Mouse (Mus musculus) cerebellum, postnatal 36 days (tissue): ENCODE results near the gene Ptpa.

Source experiments
- DNase-seq, 2 experiments: peaks; one replicate each; pipeline ENCODE4 v3.0.0; 2021 to 2022; ENCODE audit warnings: mixed read lengths in 2 of 2

Ptpa gene

DNA sequence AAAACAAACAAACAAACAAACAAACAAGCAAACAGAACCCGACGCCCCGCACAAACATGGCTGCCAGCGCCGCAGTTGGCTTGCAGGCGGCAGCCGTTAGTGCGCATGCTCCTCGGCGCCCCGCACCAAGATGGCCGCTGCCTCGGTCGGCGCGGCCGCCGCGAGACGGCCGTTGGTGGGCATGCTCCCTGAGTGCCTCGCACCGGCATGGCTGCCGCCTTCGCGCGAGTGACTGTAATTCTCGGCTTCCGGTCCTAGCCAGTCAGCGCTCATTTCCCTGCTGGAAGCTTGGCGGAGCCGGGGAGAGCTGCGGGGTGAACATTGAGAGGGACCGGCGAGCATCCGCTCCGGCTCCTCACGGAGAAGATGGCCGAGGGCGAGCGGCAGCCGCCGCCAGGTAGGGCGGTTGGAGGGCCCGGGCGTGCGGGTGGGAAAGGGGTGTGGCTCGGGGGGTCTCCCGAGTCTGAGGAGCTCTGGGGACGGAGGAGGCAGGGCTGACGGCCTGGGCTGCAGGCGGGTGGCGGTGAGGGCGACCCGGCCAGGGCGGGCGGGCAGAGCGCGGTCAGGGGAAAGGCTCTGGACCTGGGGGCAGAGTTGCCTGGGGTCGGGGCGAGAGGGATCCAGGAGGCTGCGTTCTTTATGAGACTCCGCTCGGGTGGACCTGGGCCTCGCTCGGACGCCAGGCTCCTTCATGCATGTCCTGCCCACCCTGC is at the start of gene Ptpa:
Gene Ptpa, plus strand, starts transcription at position 104 of the 713 bp plus-strand sequence.
- peak; percentile 93 to 94 for DNase-seq

DNA sequence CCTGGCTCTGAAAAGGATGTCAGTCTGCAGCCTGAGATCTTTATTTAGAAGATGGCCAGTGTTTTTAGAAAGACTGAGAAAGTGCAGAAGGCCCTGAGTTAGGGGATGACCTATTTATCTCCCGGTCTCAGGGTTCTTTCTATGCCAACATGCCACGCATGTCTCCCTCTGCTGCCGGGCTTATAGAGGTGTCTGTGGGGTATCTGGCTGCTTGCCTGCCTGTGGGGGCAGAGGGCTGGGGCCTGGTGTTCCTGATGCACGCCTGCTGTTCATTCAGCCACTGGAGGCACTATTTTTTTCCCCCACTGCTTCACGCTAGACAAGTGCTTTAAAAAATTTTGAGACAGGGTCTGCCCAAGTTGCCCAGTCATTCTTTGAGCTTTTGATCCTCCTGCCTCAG is 49.6 kb upstream of the Ptpa start:
- no peak for DNase-seq

DNA sequence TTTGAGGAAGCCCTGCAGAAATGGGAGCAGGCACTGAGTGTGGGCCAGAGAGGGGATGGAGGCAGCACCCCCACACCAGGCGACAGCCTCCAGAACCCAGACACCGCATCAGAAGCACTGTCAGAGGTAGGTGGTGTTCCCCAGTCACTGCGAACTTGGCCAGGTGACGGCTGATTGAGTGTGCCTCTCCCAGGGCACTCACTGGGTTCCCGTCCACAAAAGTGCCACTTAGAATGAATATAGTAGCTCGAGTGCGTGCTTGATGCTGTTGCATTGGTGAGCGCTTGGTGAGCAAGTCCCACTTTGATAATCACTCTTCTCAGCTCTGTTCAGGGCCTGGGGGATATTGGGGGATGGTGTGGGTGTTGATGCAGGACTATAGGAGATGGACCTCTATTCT is 44.3 kb upstream of the Ptpa start:
- no peak for DNase-seq

DNA sequence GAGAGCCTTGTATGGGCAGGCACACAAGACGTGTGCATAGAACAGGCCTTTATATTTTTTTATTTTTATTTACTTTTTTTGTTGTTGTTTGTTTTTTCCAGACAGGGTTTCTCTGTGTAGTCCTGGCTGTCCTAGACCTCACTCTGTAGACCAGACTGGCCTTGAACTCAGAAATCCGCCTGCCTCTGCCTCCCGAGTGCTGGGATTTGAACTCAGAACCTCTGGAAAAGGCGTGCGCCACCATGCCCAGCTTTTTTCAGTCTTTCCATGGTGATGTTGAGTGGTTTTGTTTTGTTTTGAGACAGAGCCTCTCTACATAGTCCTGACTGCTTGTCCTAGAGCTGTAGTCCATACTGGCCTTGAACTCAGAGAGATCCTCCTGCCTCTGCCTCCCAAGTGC is 43.1 kb upstream of the Ptpa start:
- DNase-seq, result no peak

DNA sequence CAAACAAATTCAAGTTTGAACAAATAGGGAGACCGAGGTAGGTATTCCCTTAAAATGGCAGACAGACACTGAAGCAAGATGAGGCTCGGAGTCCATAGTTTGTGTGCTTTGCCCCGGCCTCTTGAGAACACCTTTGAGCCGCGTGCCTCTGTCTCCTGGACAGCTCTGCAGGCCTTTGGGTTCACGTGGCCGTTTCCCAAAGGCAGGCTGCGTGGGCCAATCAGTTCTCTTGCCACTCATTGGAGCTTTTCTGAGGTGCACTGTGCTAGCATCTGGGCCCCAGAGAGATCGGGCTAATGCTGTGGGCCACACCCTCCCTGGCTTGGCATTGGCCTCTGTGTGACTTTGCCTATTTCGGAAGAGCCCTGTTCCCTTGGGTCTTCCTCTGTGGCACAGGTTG is 39.9 kb upstream of the Ptpa start:
- DNase-seq, result no peak

DNA sequence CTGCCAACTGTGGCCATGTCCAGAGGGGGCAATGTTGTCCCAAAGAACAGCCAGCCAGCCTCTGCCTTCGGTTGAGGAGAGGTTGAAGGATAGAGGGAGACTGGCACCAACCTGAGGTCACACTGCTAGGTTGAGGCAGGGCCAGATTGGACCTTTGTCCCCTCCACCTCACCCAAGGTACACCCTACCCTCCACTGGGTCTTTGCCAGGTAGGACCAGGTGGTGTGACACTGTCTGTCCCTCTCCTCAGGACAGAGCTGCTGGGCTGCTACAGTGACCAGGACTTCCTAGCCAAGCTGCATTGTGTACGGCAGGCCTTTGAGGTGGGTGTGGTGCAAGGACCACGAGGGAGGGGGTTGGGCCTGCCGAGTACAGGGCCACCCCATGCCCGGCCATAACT is 38.1 kb upstream of the Ptpa start:
- DNase-seq, result no peak

DNA sequence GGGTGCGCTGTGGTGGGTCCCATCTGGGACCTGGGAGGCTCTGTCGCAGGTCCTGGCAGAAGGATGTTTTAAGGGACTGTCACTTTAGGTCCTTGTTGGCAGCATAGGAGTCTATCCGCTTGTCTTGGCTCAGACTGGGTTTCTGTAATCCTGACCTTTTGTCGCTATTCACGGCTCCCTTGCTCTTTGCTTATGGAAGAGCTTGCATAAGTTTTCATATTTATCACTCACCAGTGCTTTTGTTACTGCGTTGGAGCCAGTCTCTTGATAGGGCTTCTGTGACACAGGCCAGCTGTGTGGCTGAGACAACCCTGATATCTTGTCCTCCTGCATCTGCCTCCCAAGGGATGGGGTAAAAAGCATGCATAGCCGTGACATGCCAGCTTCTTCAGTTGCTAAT is 36.5 kb upstream of the Ptpa start:
- DNase-seq, result no peak

DNA sequence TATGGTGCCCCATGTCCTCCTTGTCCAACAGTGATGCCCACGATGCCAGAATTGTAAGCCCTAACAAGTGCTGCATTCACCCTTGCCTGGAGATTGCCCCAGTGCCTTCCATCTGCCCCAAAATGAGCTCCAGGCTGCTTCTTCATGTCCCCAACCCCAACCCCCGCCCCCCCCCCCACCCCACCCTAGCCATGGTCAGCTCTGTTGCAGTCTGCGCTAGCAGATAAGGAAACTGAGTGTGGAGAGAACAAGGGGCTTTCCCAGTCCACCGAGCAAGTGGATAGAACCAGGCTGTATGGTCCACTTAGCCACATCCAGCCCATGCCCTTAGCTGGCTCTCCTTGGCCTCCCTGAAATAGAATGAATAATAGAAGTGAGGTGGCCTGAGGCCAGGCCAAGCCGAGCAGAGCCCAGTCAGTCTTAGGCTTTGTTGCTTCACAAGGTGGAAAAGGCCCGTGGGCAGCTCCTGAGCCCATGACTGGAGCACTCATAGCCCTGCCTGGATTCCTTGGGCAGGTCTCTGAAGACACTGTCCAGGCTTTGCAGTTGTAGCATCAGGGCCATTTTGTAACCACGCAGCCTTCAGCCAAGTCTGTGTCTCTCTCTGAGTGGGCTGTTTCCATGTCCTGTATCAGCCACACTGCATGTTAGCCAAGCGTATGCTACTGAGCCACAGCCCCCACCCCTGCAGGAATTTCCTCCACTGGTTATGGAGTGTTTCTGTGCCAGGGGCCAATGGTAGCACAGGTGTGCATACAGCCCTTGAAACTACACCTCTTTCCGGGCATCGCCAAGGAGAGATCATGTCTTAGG is 35.1 kb upstream of the Ptpa start:
- no peak for DNase-seq

DNA sequence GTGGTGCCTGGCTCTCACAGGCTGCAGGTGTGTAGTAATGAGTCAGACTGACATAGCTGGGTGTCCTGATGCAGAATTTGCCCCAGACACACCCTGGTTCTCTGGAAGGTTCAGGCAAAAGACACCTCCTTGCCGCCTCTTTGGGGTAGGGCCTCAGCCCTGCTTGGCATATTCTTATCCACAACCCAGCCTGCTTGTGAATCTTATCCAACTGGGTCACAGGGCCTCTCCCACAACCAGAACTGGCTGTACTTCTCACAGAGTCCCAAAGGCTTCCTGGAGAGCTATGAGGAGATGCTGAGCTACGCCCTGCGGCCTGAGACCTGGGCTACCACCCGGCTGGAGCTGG is 34.5 kb upstream of the Ptpa start:
- DNase-seq, result no peak

DNA sequence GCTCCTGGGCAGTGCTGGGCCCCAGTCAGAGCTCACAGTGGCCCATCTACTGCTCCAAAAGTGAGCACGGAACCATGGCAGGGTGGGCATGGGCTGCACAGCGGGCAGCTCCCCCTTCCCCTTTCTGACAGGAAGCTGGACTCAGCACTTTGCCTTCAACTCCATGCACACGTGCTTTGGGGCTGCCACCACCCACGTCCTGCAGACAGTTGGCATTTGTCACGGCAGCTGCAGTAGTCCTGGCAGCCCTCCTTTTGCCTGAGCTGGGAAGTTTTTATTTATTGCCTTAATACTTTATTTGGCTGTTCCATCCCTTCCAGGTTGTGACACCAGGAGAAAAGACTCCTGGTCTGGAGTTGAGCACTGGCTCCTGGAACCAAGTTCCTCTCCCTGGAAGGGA is 31.0 kb upstream of the Ptpa start:
- DNase-seq, result no peak

DNA sequence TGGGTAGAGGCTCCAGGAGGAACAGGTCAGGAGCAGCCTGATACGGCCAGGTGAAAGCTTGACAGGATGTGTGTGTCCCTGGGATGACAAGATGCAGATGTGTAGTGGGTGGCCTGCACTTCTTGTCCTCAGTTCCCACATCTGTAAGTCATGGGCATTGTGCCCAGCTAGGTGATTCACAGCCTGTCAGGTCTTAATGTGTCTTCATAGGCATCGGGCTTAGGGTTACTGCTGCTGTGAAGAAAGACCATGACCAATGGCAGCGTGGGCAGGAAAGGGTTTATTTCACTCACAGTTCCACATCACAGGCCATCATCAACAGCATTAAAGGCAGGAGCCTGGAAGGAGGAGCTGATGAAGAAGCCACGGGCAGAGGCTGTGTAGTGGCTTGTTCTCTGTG is 30.2 kb upstream of the Ptpa start:
- no peak for DNase-seq

DNA sequence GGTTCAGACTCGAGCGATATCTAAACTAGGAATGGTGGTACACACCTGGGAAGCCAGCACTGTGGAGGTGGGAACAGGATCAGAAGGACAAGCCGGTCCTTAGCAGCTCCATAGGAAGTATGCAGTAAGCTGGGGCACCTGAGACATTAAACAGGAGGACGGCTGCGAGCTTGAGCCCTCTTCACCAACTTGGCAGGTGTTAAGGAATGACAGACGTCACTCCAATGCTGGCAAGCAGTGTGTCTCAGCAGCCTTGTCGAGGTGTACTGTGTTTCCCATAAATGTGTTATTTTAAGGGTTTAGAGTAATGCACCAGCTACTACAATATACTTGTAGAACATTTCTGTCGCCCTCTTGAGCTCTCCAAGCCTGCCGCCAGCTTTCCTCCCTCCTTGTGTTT is 28.9 kb upstream of the Ptpa start:
- no peak for DNase-seq

DNA sequence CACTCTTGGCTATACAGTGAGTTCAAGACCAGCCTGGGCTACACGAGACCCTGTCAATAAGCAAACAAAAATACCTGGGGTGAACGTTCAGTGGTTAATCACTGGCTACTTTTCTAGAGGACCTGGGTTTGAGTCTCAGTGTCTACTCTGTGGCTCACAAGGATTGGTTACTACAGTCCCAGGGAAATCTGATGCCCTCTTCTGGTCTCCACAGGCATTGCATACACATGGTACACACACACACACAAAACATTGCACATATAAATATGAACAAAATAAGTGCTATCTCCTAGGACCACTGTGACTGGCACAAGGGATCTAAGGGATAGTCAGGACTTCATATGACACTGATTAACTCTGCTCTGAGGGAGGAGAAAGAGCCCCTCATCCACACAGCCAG is 26.8 kb upstream of the Ptpa start:
- DNase-seq, result no peak

DNA sequence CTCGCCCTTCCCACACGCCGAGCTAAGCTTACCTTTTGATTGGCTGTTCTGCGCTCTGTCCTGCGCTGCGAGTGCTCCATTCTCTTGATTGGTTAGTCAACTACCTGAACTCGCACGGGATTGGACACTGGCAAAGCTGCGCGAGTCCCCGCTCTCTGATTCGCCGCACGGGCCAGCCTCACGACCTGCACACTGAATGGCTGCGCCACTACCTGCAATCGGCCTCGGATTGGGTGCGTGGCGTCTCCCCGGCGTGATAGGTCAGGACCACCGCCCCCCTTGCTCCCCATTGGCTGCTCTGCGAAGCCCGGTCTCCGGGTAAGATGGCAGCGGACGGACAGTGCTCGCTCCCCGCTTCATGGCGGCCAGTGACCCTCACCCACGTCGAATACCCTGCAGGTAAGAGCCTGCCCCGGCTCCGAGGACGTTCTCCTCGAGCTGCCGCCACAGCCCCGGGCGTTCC is 23.7 kb upstream of the Ptpa start, which contains the start of gene Dolpp1:
Gene Dolpp1, plus strand, starts transcription at position 141 of the 463 bp plus-strand sequence.
- DNase-seq, result peak; percentile 97

DNA sequence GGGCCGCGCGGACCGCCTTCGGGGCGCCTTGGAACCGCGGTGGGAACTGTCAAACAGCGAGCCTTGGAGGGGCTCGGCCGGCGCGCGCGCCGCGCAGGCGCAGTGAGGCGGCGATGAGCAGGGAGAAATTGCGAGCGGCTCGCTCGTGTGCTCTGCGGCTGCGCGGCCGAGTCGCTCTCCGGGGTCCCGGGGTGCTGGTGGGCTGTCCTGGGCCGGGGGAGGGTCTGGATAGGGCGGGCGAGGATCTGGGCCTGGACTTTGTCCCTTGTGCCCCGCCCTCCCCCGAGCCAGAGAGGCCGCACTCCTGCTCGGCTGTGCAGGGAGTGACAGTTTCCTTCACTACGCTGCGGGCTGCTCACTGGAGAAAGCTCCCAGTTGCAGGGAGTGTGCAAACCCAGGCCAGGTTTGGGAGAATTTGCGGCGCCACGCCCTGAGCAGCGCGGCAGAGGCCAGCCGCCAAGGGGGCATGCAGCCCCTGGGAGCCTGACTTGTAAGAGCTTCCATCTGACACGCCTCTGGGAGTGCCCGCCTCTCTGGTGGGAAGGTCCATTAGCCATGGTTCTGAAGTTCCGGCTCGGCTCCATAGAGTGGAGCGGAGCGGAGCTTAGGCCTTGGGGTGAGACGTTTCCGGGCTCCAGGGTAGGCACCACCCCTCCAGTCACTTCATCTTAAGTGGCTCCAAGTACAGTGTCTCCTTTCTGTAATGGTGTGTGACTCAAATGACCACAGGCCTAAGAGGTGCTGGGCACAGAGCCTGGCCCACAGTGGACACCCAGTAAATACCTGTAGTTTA is 23.1 kb upstream of the Ptpa start:
- peak; percentile 44 to 76 for DNase-seq

DNA sequence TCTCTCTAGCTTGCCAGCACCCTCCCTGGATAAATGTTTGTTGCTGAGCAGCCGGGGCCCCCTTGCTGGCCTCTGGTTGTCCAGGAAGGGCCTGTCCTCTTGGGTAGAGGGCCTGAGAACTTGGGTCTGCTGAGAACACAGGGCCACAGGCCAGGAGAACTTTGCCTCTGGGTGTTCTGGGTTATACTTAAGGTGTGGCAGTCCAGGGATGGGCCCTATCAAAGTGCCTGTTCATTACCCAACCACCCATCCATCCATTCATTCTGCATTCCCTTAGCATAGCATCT is 22.5 kb upstream of the Ptpa start:
- DNase-seq, result no peak

DNA sequence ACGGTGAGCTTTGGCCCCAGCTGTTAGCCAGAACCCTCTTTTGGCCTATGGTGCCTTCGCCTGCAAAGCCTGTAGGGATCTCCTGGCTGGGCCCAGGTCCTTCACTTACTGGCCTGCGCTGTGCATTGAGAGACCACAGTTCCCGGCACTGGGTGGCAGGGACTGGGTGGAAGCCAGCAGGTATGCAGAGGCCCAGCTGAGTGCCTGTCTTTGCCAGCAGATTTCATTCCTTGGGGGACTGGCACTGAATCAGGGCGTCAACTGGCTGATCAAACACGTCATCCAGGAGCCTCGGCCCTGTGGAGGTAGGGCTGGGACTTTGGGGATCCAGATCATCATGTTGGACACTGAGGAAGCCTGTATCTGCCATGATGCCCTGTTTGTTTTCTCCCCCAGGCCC is 20.1 kb upstream of the Ptpa start:
- DNase-seq, result no peak

DNA sequence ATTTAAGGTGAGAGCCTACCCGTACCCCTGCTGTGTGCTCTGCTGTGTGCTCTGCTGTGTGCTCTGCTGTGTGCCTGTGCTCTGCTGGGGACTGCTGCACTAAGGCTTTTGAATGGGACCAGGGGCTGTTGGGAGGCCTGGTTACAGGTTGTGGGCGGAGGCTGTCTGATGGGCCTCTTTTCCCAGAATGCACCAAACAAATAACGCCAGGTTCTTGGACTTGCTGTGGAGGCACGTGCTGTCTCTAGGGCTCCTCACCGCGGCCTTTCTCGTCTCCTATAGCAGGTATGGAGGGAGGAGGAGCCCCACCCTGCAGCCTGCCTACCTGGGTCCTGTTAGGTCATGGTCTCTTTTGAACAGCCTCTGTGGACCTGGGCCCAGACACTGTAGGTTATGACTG is 19.6 kb upstream of the Ptpa start:
- DNase-seq, result no peak

DNA sequence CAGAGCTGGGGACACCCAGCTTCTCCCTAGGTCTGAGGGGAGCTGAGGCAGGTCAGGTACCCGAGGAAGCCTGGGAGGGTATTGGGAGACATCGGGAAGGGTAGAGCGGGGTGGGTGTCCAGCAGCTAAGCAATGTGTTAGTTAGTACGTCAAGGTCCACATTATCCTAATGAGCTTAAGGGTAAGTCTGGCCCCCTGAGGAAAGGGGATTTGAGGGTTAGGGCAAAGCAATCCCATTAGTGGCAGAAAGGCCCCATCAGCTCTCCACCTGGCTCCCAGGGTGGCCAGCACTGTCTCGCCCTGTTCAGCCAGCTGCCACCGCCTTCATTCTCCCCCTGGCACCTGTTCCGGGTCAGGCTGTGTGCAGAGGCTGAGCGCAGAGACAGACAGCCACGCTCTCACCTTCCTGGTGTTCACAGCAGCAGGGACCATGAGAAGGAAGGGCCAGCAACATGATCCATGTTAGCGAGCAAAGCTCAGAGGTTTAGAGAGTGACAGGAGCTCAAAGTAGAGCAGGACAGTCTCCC is 17.8 kb upstream of the Ptpa start:
- no peak for DNase-seq

DNA sequence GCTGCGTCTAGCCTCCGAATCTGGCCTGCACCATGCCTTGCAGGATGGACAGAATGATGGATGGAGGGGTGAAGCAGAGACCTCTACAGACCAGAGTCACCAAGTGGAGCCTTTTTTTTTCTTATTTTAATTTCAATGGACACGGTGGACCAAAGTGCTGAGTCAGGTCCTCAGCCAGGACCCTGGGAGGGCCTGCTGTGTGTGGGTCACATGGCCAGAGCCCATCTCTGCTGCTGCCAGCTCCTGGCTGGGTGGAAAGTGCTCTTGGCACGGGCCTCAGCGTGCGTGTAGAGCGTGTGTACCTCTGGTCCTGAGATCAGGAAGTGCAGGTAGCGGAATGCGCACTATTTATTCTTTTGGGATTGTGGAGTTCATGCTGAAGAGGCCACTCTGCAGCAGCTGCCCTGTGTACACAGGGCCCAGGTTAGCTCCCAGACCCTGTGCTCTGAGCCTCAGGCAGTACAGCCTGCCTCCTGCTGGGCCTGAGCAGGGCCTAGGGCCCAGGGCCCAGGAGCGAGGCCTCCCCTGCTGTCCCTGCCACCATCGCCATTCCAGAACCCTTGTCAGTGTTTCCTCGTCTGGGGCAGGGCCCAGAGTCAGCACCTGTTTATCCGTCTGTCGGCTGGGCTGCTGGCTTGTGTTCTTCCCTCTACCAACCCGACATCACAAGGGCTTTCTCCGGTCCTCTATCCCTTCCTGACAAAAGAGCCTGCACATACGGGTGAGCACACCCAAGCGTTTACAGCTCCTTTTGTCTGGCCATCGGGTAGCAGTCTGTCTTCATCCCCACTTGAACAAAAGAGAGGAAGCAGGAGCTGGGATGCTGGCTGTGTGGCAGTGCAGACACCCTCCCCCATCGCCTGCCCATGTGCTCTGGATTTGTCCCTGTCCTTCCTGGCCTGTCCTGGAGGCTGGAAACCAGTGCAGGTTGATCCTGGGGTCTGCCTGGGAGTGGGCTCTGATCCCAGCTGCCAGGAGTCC is 16.4 kb upstream of the Ptpa start:
- peak; percentile 75 to 80 for DNase-seq

DNA sequence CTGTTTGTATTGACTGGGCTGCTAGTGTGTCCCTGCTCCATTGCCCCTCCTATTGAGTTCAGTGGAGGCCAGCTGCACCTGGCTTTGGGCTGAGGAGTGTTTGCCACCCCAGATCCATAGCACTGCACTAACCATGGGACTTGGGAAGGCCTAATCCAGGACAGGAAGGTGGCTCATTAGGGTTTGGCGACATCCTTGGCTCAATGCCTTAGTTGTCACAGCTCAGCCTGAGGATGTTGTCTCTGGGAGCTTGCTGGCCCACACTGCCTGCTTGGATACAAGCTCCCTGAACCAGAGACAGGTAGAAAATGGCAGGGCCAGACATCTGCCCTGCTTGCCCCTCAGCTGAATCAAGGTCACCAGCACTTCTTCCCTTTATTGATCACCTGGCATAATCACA is 14.3 kb upstream of the Ptpa start:
- no peak for DNase-seq

DNA sequence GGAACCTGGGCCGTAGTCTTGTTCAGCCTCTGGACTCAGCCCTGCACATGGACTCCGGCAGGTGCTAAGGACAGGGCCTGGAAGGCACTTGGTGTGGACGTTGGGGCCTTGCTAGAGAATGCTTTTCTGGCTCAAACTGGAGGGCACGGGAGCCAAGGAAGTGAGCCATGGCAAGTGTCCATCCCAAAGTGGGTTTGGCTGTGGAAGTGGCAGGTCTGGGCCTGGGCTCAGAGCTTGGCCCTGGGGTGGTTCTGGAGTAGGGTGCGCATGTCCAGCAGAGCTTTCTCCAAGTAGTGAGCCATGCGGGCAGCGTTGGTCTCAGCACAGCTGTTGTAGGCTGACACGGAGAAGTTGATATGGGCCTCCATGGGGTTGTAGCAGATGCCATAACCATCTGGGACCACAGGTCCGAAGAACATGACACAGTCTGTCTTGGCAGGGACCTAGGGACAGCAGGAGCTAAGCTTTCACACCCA is 13.4 kb upstream of the Ptpa start:
- peak; percentile 59 to 60 for DNase-seq
